Mouse (Mus musculus): ENCODE data around the gene Rergl. TPM values are rescaled to one million over a fixed set of nuclear protein-coding genes. Genes with fewer than 3 reads are reported as not detected.

The Rergl gene
- total RNA-seq (2014; fragmentation: Nextera tagmentation) (not detected in 2 replicates), total RNA-seq (2017) (not detected in 2 replicates)

GRCm38 (mm10) chr6:139501876-139502275, at the start of gene Rergl:
Rergl (minus strand) TSS chr6:139501976.
- no peak for ATAC-seq (replicated peaks; ENCODE audit: poor library complexity, severe bottlenecking)

GRCm38 (mm10) chr6:139538469-139538868, 36.7 kb upstream of the Rergl start:
- no peak for ATAC-seq (replicated peaks; ENCODE audit: poor library complexity, severe bottlenecking)

GRCm38 (mm10) chr6:139525406-139525805, 23.6 kb upstream of the Rergl start:
- no peak for ATAC-seq (replicated peaks; ENCODE audit: poor library complexity, severe bottlenecking)

- no peak for ATAC-seq (replicated peaks; ENCODE audit: poor library complexity, severe bottlenecking)
These were observed 22.5 kb upstream of the Rergl start for GRCm38 (mm10) chr6:139524288-139524687.

- ATAC-seq (replicated peaks; ENCODE audit: poor library complexity, severe bottlenecking) = no peak
These were observed 13.2 kb upstream of the Rergl start for GRCm38 (mm10) chr6:139514938-139515510.

GRCm38 (mm10) chr6:139479730-139480129, 22.0 kb downstream of the Rergl start:
- no peak for ATAC-seq (replicated peaks; ENCODE audit: poor library complexity, severe bottlenecking)

- no peak for ATAC-seq (replicated peaks; ENCODE audit: poor library complexity, severe bottlenecking)
These were observed 36.8 kb downstream of the Rergl start for GRCm38 (mm10) chr6:139464980-139465379.

- ATAC-seq (replicated peaks; ENCODE audit: poor library complexity, severe bottlenecking) = no peak
These were observed 37.5 kb downstream of the Rergl start for GRCm38 (mm10) chr6:139464292-139464691.

GRCm38 (mm10) chr6:139461094-139461493, 40.7 kb downstream of the Rergl start:
- ATAC-seq (replicated peaks; ENCODE audit: poor library complexity, severe bottlenecking) = no peak

- ATAC-seq (replicated peaks; ENCODE audit: poor library complexity, severe bottlenecking) = no peak
These were observed 41.3 kb downstream of the Rergl start for GRCm38 (mm10) chr6:139460470-139460869.

- ATAC-seq (replicated peaks; ENCODE audit: poor library complexity, severe bottlenecking) = no peak
These were observed 57.8 kb downstream of the Rergl start for GRCm38 (mm10) chr6:139443999-139444398.

Other genes with a start within 250 kb of the Rergl start
- gene Pik3c2g, start 85.2 kb upstream of the Rergl start, total RNA-seq (2014; fragmentation: Nextera tagmentation) = not detected in 2 replicates
- not detected in 2 replicates for gene Pik3c2g, start 85.2 kb upstream of the Rergl start, total RNA-seq (2017)

All from granulocyte monocyte progenitor cell, adult 5-6 weeks (primary cell).